Mouse (Mus musculus) ES-E14 (cell line): ENCODE measurements at regions not wholly inside any gene's neighbourhood (a gene's known extent, or its start where the extent isn't known, plus 50 kb on each side); places are given as distances from the start of the nearest gene placed in this dataset.
A peak's percentile ranks its signal among the peaks of the same experiment; 100 is the strongest.

Experiments used
- DNase-seq: peaks from one replicate; pipeline ENCODE4 v3.0.0-alpha.2; 2013; ENCODE audit warnings: low read depth, low spot score
- H3K27ac ChIP-seq: 2 replicates; pipeline ENCODE4 v1.5.1; 2012; ENCODE audit warnings: low read depth, mild to moderate bottlenecking, low read length, moderate library complexity, mixed read lengths; ENCODE audit not compliant: poor library complexity, insufficient read depth, severe bottlenecking
- H3K36me3 ChIP-seq: 2 replicates; pipeline ENCODE4 v1.6.1; 2012; ENCODE audit warnings: mild to moderate bottlenecking, low read length, moderate library complexity, mixed read lengths; ENCODE audit not compliant: control insufficient read depth, poor library complexity, insufficient read depth, severe bottlenecking
- H3K4me1 ChIP-seq, 2 experiments: fragments of 150-350 bp in 1 of 2; sonication (generic) in 1 of 2; 2 replicates each; pipeline ENCODE4 v1.6.1; 2012; ENCODE audit warnings: low read length in 2 of 2, mild to moderate bottlenecking in 1 of 2, mixed read lengths in 1 of 2; ENCODE audit not compliant: control insufficient read depth in 2 of 2, insufficient read depth in 2 of 2, poor library complexity in 1 of 2
- H3K4me3 ChIP-seq, 2 experiments: fragments of 150-350 bp in 1 of 2; sonication (generic) in 1 of 2; 2 replicates each; pipeline ENCODE4 v1.5.1; 2012; ENCODE audit warnings: low read length in 2 of 2, low read depth in 1 of 2, mild to moderate bottlenecking in 1 of 2, mixed read lengths in 1 of 2; ENCODE audit not compliant: insufficient read depth in 1 of 2, poor library complexity in 1 of 2, severe bottlenecking in 1 of 2
- H3K9ac ChIP-seq: 2 replicates; pipeline ENCODE4 v1.6.1; 2012; ENCODE audit warnings: low read depth, mild to moderate bottlenecking, low read length, mixed read lengths; ENCODE audit not compliant: poor library complexity, insufficient read depth, severe bottlenecking
- H3K9me3 ChIP-seq: fragments of 150-350 bp; sonication (generic); 2 replicates; pipeline ENCODE4 v1.6.1; 2012; ENCODE audit warnings: low read depth, mild to moderate bottlenecking, low read length; ENCODE audit not compliant: control insufficient read depth, insufficient read depth
- CHD2 ChIP-seq: IDR thresholded peaks from 2 replicates; pipeline ENCODE4 v1.6.1; 2014; ENCODE audit warnings: mild to moderate bottlenecking, low read depth, low read length, inconsistent platforms
- HCFC1 ChIP-seq: IDR thresholded peaks from 2 replicates; pipeline ENCODE4 v1.6.1; 2012; ENCODE audit warnings: low read length, inconsistent platforms, borderline replicate concordance; ENCODE audit not compliant: insufficient read depth
- MAFK ChIP-seq: IDR thresholded peaks from 2 replicates; pipeline ENCODE4 v1.6.1; 2014; ENCODE audit warnings: mild to moderate bottlenecking, low read depth, low read length, inconsistent platforms; ENCODE audit not compliant: insufficient read depth
- ZC3H11A ChIP-seq: IDR thresholded peaks from 2 replicates; pipeline ENCODE4 v1.6.1; 2012; ENCODE audit warnings: low read depth, mild to moderate bottlenecking, inconsistent platforms, low read length, borderline replicate concordance
- ZNF384 ChIP-seq: IDR thresholded peaks from 2 replicates; pipeline ENCODE4 v1.6.1; 2012; ENCODE audit warnings: low read depth, low read length, inconsistent platforms
- in situ Hi-C, 2 experiments: fragments of 600-800 bp; cut with MboI; formaldehyde crosslinking; loops; one replicate each; pipeline ENCODE4 v1.15.1; 2025; ENCODE audit warnings: low sequenced_read_pairs in 2 of 2, inconsistent platforms in 1 of 2; ENCODE audit not compliant: unreplicated experiment in 2 of 2

DNA sequence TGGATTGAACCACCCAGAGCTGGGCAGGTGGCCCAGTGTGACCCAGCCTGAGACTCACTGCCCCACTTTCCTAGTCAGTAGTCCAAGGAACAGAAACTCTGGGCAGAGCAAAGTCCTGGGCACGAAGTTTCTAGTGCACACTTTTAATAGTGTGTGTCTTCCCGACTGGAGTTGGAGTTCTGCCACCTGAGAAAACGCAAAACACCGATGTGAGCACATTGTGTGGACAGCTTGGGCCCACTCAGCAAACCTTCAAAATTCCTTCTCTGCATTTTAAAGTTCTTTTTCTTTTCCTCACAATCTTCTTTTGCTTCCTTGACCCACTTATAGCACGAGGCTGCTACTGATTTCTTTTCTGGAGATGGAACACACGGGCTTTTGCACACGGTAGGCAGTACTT, 141.5 kb upstream of the Agap1 start:
- no peak for DNase-seq
- Histone ChIP-seq H3K4me1 (no peaks in the 10 kb centered on the region), H3K9ac (no peak overlapping the region), H3K9me3 (no peaks in the 10 kb centered on the region), H3K36me3 (no peaks in the 10 kb centered on the region), H3K4me3 (no peak overlapping the region), H3K27ac (no peak overlapping the region)
- in situ Hi-C loops, result no loop called here
- TF ChIP-seq HCFC1 (no peak), ZNF384 (no peak), CHD2 (no peak), ZC3H11A (no peak), MAFK (no peak)

DNA sequence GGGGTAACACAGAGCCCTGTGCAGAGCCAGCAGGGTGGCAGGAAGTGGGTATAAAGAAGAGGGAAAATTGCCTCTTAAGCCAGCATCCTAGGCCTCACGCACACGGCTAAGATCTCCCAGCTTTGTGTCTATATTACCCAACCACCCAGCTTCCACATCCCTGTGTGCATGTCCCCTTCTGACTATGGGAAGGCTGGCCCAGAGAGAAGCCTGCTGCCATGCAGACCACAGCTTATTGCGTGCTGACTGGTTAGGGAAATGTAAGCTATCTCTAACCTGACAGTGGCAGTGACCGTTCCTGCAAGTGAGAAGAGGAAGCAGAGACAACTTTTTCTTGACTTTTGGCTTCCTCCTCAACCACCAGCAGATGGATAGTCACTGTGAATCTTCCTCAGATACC, 136.7 kb upstream of the Agap1 start:
- in situ Hi-C loops, result no loop called here
- H3K9me3 ChIP-seq, result no peaks in the 10 kb centered on the region
- no peaks in the 10 kb centered on the region for H3K4me1 ChIP-seq
- no peak for TF ChIP-seq CHD2
- TF ChIP-seq MAFK, result no peak
- no peak for TF ChIP-seq ZNF384
- TF ChIP-seq ZC3H11A, result no peak
- no peak for TF ChIP-seq HCFC1
- no peaks in the 10 kb centered on the region for H3K36me3 ChIP-seq
- DNase-seq, result no peak
- H3K27ac ChIP-seq, result no peak overlapping the region
- no peak overlapping the region for H3K9ac ChIP-seq
- no peak overlapping the region for H3K4me3 ChIP-seq

DNA sequence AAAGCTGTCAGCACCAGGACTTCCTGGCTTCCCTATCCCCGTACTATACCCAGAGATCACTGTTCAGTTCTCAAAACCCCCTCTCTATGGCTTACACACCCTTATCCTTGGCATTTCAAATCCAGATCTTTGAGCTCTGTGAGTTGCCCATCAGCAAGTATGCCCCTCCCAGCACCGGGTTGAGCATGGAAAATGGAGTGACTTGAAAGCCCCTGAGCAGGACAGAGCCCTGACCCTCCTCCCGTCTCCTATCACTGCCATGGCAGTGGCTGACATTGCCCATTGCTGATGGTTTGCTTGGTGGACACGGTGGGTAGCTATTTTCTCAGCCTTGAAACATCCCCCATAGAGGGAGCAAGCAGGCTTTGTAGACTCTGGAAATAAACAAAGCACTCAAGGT, 135.9 kb upstream of the Agap1 start:
- in situ Hi-C loops, result no loop called here
- TF ChIP-seq ZNF384 (no peak), ZC3H11A (no peak), MAFK (no peak), CHD2 (no peak), HCFC1 (no peak)
- H3K9me3 ChIP-seq, result no peaks in the 10 kb centered on the region
- no peak overlapping the region for H3K27ac ChIP-seq
- H3K4me1 ChIP-seq, result no peaks in the 10 kb centered on the region
- no peaks in the 10 kb centered on the region for H3K36me3 ChIP-seq
- no peak overlapping the region for H3K9ac ChIP-seq
- no peak overlapping the region for H3K4me3 ChIP-seq
- no peak for DNase-seq

DNA sequence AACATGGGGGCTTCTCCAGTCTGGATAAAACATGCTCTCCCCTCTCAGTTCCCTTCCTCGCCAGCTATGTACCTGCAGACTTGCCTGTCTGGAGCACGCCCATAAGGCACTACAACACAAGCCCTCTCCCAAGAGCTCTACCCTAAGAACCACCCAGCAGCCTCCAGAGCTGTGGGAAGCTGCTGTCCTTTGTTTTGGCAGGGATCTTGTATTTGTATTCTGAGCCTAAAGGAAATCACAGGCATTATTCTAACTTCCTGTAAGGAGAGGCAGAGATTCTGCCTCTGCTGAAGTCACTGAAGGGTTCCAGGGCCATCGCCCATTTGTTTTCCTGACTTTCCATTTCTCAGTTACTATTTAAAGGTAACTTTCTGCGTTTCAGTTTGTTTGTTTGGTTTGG, 132.0 kb upstream of the Agap1 start:
- in situ Hi-C loops, result no loop called here
- no peaks in the 10 kb centered on the region for H3K4me1 ChIP-seq
- no peak for DNase-seq
- H3K27ac ChIP-seq, result no peak overlapping the region
- TF ChIP-seq ZNF384, result no peak
- no peak for TF ChIP-seq ZC3H11A
- TF ChIP-seq HCFC1, result no peak
- TF ChIP-seq CHD2, result no peak
- TF ChIP-seq MAFK, result no peak
- no peak overlapping the region for H3K9ac ChIP-seq
- H3K9me3 ChIP-seq, result no peaks in the 10 kb centered on the region
- H3K36me3 ChIP-seq, result no peaks in the 10 kb centered on the region
- no peak overlapping the region for H3K4me3 ChIP-seq

DNA sequence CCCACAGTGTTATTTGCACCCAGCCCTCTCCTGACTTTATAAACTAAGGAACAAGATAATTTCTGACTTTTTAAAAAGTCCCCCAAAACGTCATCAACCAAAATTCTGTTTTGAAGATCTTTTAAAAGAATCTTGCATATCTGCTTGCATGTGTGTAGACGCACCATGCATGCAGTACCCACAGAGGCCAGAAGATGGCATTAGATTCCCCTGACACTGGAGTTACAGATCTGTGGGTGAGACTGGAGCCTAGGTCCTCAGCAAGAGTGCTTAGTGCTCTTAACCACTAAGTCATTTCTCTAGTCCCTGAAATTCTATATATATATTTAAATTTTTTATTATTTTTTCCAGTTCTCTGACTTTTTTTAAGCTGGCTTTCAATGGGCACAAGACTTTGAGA, 131.5 kb upstream of the Agap1 start:
- no peaks in the 10 kb centered on the region for H3K36me3 ChIP-seq
- no peaks in the 10 kb centered on the region for H3K9me3 ChIP-seq
- H3K27ac ChIP-seq, result no peak overlapping the region
- no peaks in the 10 kb centered on the region for H3K4me1 ChIP-seq
- peak; percentile 49 for DNase-seq
- TF ChIP-seq HCFC1 (no peak), ZC3H11A (peak; percentile 11; the same call in 1 of the 2 replicates), CHD2 (no peak), MAFK (no peak)
- in situ Hi-C loops, result no loop called here
- H3K9ac ChIP-seq, result no peak overlapping the region
- no peak overlapping the region for H3K4me3 ChIP-seq
